In genomic region chr17:75093563-75093962, GRCm38 (mm10) we compare ENCODE assay signal across 28 mouse cellular contexts.
"Had no signal": no experiment of that assay in that cellular context is flagged by ENCODE, and none has a peak within 500 bp of the region (broad histone marks: within the 10 kb centered on the region; RNA-seq: fewer than 3 reads in every experiment).

No protein-coding gene starts in this region.

- DNase-seq: cerebellum, adult 8-10 months; cerebellum, adult 9-10 months; cerebellum, adult 9-11 months; cerebellum, postnatal 10 days; cerebellum, postnatal 14 days; cerebellum, postnatal 25 days; cerebellum, postnatal 36 days; embryo, embryonic 11 days; forebrain, postnatal 0 days; gastrocnemius, adult 2 months; gastrocnemius, postnatal 10 days; gastrocnemius, postnatal 14 days; gastrocnemius, postnatal 25 days; gastrocnemius, postnatal 36 days; heart, adult 11 months; heart, adult 18-20 months; heart, adult 2 months had no signal

- H3K9me3 ChIP-seq: embryonic facial prominence, embryonic 10.5 days; embryonic facial prominence, embryonic 12.5 days; embryonic facial prominence, embryonic 13.5 days; embryonic facial prominence, embryonic 15.5 days; forebrain, embryonic 10.5 days; forebrain, embryonic 12.5 days; forebrain, embryonic 13.5 days; forebrain, embryonic 15.5 days had no signal

- H3K27ac ChIP-seq: embryonic facial prominence, embryonic 10.5 days; embryonic facial prominence, embryonic 12.5 days; embryonic facial prominence, embryonic 13.5 days; embryonic facial prominence, embryonic 15.5 days; forebrain, embryonic 10.5 days; forebrain, embryonic 12.5 days; forebrain, embryonic 13.5 days; forebrain, embryonic 15.5 days; heart, adult 2 months had no signal

- H3K4me2 ChIP-seq: embryonic facial prominence, embryonic 12.5 days; embryonic facial prominence, embryonic 13.5 days; embryonic facial prominence, embryonic 15.5 days; forebrain, embryonic 12.5 days; forebrain, embryonic 13.5 days; forebrain, embryonic 15.5 days had no signal

- H3K4me1 ChIP-seq: embryonic facial prominence, embryonic 12.5 days; embryonic facial prominence, embryonic 15.5 days had no signal

- H3K27me3 ChIP-seq: embryonic facial prominence, embryonic 12.5 days; embryonic facial prominence, embryonic 13.5 days; embryonic facial prominence, embryonic 15.5 days; forebrain, embryonic 12.5 days; forebrain, embryonic 13.5 days; forebrain, embryonic 15.5 days had no signal

- H3K9ac ChIP-seq: embryonic facial prominence, embryonic 12.5 days; embryonic facial prominence, embryonic 13.5 days; embryonic facial prominence, embryonic 15.5 days; forebrain, embryonic 12.5 days; forebrain, embryonic 13.5 days; forebrain, embryonic 15.5 days; forebrain, postnatal 0 days had no signal

- ATAC-seq: forebrain, embryonic 13.5 days; forebrain, embryonic 14.5 days; forebrain, embryonic 15.5 days; forebrain, embryonic 16.5 days; forebrain, postnatal 0 days had no signal

- H3K36me3 ChIP-seq: embryonic facial prominence, embryonic 10.5 days; embryonic facial prominence, embryonic 12.5 days; embryonic facial prominence, embryonic 13.5 days; embryonic facial prominence, embryonic 15.5 days; forebrain, embryonic 10.5 days; forebrain, embryonic 12.5 days; forebrain, embryonic 15.5 days had no signal

- H3K4me3 ChIP-seq: embryonic facial prominence, embryonic 10.5 days; embryonic facial prominence, embryonic 12.5 days; embryonic facial prominence, embryonic 13.5 days; embryonic facial prominence, embryonic 15.5 days; erythroblast, embryonic 14.5 days; forebrain, embryonic 10.5 days; forebrain, embryonic 12.5 days; forebrain, embryonic 13.5 days; forebrain, embryonic 15.5 days; gastrocnemius, adult 2 months; heart, adult 2 months had no signal
